Mouse (Mus musculus) brain, embryonic 14.5 days (tissue): ENCODE results near the gene Yars. TPM values are rescaled to one million over a fixed set of nuclear protein-coding genes. Genes with fewer than 3 reads are reported as not detected.
A peak's percentile ranks its signal among the peaks of the same experiment; 100 is the strongest.

Source experiments
- DNase-seq: peaks from one replicate; pipeline ENCODE4 v3.0.0-alpha.2; 2011; ENCODE audit warnings: low read depth
- CTCF ChIP-seq: fragments of 200-500 bp; IDR thresholded peaks from 2 replicates; pipeline ENCODE4 v1.5.1; 2012; ENCODE audit warnings: inconsistent platforms, mild to moderate bottlenecking, moderate library complexity, borderline replicate concordance; ENCODE audit not compliant: insufficient read depth, insufficient read length; ENCODE audit errors: extremely low read depth
- POLR2A ChIP-seq: fragments of 200-500 bp; IDR thresholded peaks from 2 replicates; pipeline ENCODE4 v1.6.1; 2012; ENCODE audit warnings: mild to moderate bottlenecking, inconsistent platforms, borderline replicate concordance; ENCODE audit not compliant: poor library complexity, insufficient read depth, insufficient read length, severe bottlenecking; ENCODE audit errors: extremely low read depth
- polyA plus RNA-seq: library from polyadenylated mRNA; depleted of rRNA; stranded (reverse); fragments of >200 nt; gene quantifications from 2 replicates; pipeline ENCODE4 v1.2.3, GENCODE M21; 2012

Yars gene
- polyA plus RNA-seq, 1 experiment = 68.4 TPM

- TF ChIP-seq POLR2A (no peak), CTCF (no peak)
- no peak for DNase-seq
Measured at GRCm38 (mm10) chr4:129221097-129222010, 31.8 kb downstream of the Yars start.

DNA sequence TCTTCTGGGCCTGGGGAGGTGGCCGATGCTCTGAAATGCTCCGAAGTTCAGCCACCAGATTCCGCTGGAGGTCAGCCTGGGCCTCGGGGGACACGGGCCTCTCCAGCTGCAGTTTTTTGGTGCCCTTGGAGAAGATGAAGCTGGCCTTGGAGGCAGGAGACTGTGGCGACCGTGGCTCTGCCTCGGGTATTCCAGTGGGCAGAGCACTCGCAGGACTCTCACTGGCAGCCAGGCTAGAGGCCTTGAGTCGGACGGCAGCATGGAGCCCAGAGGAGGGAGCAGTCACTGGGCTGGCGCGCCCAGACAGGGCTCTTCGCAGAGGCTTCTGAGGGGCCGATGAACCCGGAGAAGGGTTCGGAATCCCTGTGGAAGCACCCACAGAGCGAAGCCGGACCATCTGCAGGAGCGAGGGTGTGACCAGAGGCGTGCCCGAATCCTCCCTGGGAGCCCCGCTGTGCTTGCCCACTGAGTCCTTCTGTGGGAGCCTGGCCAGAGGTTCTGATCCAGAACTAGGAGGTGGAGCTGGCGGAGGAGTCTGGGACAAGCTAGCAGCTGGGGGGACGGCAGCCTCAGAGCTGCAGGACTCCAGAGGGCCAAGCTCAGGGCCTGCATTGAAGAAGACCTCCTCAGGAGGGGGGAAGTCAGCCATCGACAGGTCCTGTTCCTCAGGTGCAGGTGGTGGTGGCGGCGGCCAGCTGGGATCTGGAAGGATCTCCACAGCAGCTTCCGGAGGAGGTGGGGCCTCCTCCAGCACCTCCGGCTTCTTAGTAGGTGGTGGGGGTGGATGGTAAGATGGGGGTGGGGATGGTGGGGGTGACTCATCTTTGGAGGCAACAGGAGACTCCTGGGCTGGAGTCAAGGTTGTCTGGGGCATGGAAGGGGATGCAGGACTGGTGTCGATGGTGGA lies 32.7 kb downstream of the Yars start:
- no peak for TF ChIP-seq CTCF
- no peak for TF ChIP-seq POLR2A

DNA sequence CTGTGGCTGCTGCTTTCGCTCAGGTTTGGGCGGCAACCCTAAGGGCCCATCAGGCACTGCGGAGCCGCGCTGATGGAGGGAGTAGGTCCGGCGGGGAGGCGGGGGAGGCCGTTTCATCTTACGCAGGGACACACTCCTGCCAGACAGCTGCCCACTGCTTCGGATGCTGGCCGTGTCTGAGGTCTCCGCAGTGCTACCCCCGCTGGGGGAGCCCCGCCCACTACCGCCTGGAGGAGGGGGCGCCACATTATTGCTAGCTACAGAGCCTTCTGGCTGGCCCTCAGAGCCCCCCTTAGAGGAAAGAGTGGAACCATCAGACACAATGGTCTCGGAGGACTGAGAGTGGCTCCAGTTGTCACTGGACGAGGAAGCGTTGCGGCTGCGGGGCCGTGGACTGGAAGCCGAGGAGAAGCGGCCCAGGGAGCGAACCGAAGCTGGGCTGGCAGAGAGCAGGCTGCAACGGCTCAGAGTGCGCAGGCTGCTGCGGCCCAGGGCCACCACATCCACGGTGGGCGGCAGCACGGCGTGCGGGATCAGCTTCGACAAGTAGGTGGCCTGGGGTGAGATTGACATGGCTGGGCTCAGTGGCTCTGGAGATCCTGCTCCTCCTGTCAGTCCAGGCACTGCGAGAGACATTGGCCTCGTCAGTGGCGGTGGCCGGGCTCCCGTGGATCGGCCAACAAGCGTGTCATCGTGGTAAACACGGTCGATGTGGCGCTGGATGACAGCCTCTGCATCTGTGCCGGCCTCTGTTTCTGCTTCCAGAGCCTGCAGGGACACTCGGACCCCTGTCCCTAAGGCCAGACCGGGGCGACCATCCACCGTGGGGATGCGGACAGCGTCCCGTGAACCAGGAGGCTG lies 34.1 kb downstream of the Yars start:
- no peak for TF ChIP-seq CTCF
- no peak for TF ChIP-seq POLR2A
- DNase-seq = peak; percentile 54

More for the DNA sequence above, 32.7 kb downstream of the Yars start:
- no peak for DNase-seq

DNA sequence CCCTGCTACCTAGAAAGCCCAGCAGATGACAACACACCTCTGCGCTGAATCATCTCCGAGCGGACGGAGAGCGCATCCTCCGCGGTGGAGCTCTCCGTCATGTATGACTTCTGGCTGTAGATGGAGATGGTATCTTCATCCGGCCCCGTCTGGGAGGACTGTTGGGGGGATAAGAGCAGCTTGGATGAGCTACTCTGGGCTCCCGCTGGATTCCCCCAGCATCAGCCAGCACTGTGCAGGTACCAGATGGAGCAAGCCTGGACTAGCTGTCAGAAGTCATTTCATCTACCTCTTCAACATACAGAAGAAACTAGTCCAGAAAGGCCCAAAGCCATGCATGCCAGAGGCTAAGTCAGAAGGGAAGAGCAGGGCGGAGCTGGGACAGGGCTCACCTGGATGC lies 35.8 kb downstream of the Yars start:
- no peak for DNase-seq
- TF ChIP-seq CTCF (no peak), POLR2A (no peak)

GRCm38 (mm10) chr4:129226441-129226963 lies 36.9 kb downstream of the Yars start:
- TF ChIP-seq POLR2A = no peak
- no peak for TF ChIP-seq CTCF
- peak; percentile 58 for DNase-seq

- peak; percentile 73 for DNase-seq
- TF ChIP-seq CTCF (no peak), POLR2A (no peak)
Measured at GRCm38 (mm10) chr4:129227170-129227984, 37.8 kb downstream of the Yars start.

GRCm38 (mm10) chr4:129227985-129228381 lies 38.4 kb downstream of the Yars start:
- peak; percentile 85 for DNase-seq
- TF ChIP-seq CTCF (no peak), POLR2A (no peak)

DNA sequence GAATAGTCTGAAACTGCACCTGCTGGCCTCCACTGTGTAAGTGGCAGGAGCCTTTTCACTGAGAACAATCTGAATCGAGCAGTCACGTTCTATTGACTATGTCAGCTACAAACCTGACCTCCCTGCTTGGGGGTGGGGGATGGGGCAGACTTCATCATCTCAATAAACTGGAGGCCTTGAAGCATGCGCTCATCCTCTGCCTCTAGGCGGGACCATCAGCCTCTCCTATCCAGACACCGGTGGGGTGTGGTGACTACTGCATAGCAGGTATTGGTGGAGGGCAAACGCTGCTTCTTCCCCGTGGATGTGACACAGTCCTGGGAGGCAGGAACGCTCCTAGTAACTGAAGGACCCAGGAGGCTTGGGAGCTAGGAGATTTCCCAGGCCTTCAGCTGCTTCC lies 41.4 kb downstream of the Yars start:
- no peak for DNase-seq
- TF ChIP-seq POLR2A (no peak), CTCF (no peak)

- no peak for TF ChIP-seq POLR2A
- TF ChIP-seq CTCF = no peak
- no peak for DNase-seq
Measured at GRCm38 (mm10) chr4:129231594-129232450, 42.3 kb downstream of the Yars start.
